Mouse (Mus musculus) forebrain, embryonic 16.5 days (tissue): ENCODE measurements around the gene Hmgb1. TPM values are rescaled to one million over a fixed set of nuclear protein-coding genes. Genes with fewer than 3 reads are reported as not detected.

ENCODE experiments used
- ATAC-seq: fragments of 200-750 bp; cut with Nextera tagmentation; 2 replicates; pipeline ENCODE4 v1.8.0; 2017; ENCODE audit warnings: mild to moderate bottlenecking, moderate library complexity
- H3K27ac ChIP-seq: fragments of 300-500 bp; sonication (generic); 2 replicates; pipeline ENCODE4 v1.5.1; 2014; ENCODE audit warnings: low read length, control low read depth
- H3K27me3 ChIP-seq: fragments of 300-500 bp; sonication (generic); replicated peaks from 2 replicates; pipeline ENCODE4 v1.6.1; 2014; ENCODE audit warnings: low read length; ENCODE audit not compliant: control insufficient read depth, insufficient read depth
- H3K36me3 ChIP-seq: fragments of 300-500 bp; sonication (generic); 2 replicates; pipeline ENCODE4 v1.6.1; 2014; ENCODE audit not compliant: control insufficient read depth, insufficient read depth
- H3K4me1 ChIP-seq: fragments of 300-500 bp; sonication (generic); replicated peaks from 2 replicates; pipeline ENCODE4 v1.6.1; 2014; ENCODE audit warnings: low read length; ENCODE audit not compliant: control insufficient read depth, insufficient read depth
- H3K4me2 ChIP-seq: fragments of 300-500 bp; sonication (generic); 2 replicates; pipeline ENCODE4 v1.6.1; 2014; ENCODE audit warnings: mild to moderate bottlenecking, low read length, control low read depth
- H3K4me3 ChIP-seq: fragments of 300-500 bp; sonication (generic); replicated peaks from 2 replicates; pipeline ENCODE4 v1.5.1; 2014; ENCODE audit warnings: mild to moderate bottlenecking, low read length, control low read depth
- H3K9ac ChIP-seq: fragments of 300-500 bp; sonication (generic); replicated peaks from 2 replicates; pipeline ENCODE4 v1.6.1; 2014; ENCODE audit warnings: low read depth, low read length, control low read depth
- H3K9me3 ChIP-seq: fragments of 300-500 bp; sonication (generic); 2 replicates; pipeline ENCODE4 v1.6.1; 2016; ENCODE audit warnings: low read length; ENCODE audit not compliant: control insufficient read depth
- WGBS: fragments of 180-500 bp; shearing (Covaris S2); extraction: QIAGEN DNeasy Blood & Tissue Kit; methylation state at CpG from one replicate; pipeline ENCODE4 v1.1.7; 2014; 5-methylcytosine and 5-hydroxymethylcytosine counted together
- polyA plus RNA-seq: library from polyadenylated mRNA; unstranded; fragments of >200 nt; fragmentation: Nextera tagmentation; extraction: Ambion mirVana; gene quantifications from 2 replicates; pipeline ENCODE4 v1.2.1, GENCODE M21; 2015

The Hmgb1 gene
- polyA plus RNA-seq, 1 experiment from 2014 or later, result 1,084 TPM

GRCm38 (mm10) chr5:149212806-149213205, 28.5 kb upstream of the Hmgb1 start:
- H3K4me1 ChIP-seq, result no peaks in the 10 kb centered on the region
- no peak overlapping the region for H3K27ac ChIP-seq
- ATAC-seq, result no peak
- H3K4me2 ChIP-seq, result no peak overlapping the region
- H3K9me3 ChIP-seq, result no peaks in the 10 kb centered on the region
- WGBS, result 82% methylated on average over 4 of the region's 4 CpGs
- no peak overlapping the region for H3K9ac ChIP-seq
- no peaks in the 10 kb centered on the region for H3K27me3 ChIP-seq
- H3K36me3 ChIP-seq, result peaks cover 33% of the 10 kb centered on the region
- no peak overlapping the region for H3K4me3 ChIP-seq

- no peak overlapping the region for H3K4me3 ChIP-seq
- no peaks in the 10 kb centered on the region for H3K9me3 ChIP-seq
- no peak overlapping the region for H3K9ac ChIP-seq
- no peak overlapping the region for H3K4me2 ChIP-seq
- 76% methylated on average over 4 of the region's 4 CpGs for WGBS
- H3K4me1 ChIP-seq, result no peaks in the 10 kb centered on the region
- no peaks in the 10 kb centered on the region for H3K27me3 ChIP-seq
- peaks cover 33% of the 10 kb centered on the region for H3K36me3 ChIP-seq
- ATAC-seq, result no peak
- H3K27ac ChIP-seq, result no peak overlapping the region
Measured at GRCm38 (mm10) chr5:149211041-149211440, 26.8 kb upstream of the Hmgb1 start.

- no peak overlapping the region for H3K9ac ChIP-seq
- no peak; the same call in 1 of the 2 replicates for ATAC-seq
- H3K36me3 ChIP-seq, result peaks cover 34% of the 10 kb centered on the region
- no peak overlapping the region for H3K4me2 ChIP-seq
- no peaks in the 10 kb centered on the region for H3K4me1 ChIP-seq
- H3K27me3 ChIP-seq, result no peaks in the 10 kb centered on the region
- no peak overlapping the region for H3K4me3 ChIP-seq
- no peaks in the 10 kb centered on the region for H3K9me3 ChIP-seq
- H3K27ac ChIP-seq, result no peak overlapping the region
- 52% methylated on average over 8 of the region's 8 CpGs for WGBS
Measured at GRCm38 (mm10) chr5:149209328-149209727, 25.0 kb upstream of the Hmgb1 start.

- H3K27me3 ChIP-seq, result no peaks in the 10 kb centered on the region
- H3K4me1 ChIP-seq, result no peaks in the 10 kb centered on the region
- no peaks in the 10 kb centered on the region for H3K9me3 ChIP-seq
- H3K9ac ChIP-seq, result no peak overlapping the region
- WGBS, result 90% methylated on average over 7 of the region's 7 CpGs
- peaks cover 34% of the 10 kb centered on the region for H3K36me3 ChIP-seq
- H3K4me3 ChIP-seq, result no peak overlapping the region
- H3K27ac ChIP-seq, result no peak overlapping the region
- H3K4me2 ChIP-seq, result no peak overlapping the region
- ATAC-seq, result no peak
Measured at GRCm38 (mm10) chr5:149208776-149209175, 24.5 kb upstream of the Hmgb1 start.

- H3K9me3 ChIP-seq, result no peaks in the 10 kb centered on the region
- no peak overlapping the region for H3K9ac ChIP-seq
- ATAC-seq, result no peak
- H3K36me3 ChIP-seq, result peaks cover 37% of the 10 kb centered on the region
- H3K27ac ChIP-seq, result no peak overlapping the region
- no peak overlapping the region for H3K4me2 ChIP-seq
- no peak overlapping the region for H3K4me3 ChIP-seq
- WGBS, result 84% methylated on average over 6 of the region's 6 CpGs
- H3K27me3 ChIP-seq, result no peaks in the 10 kb centered on the region
- no peaks in the 10 kb centered on the region for H3K4me1 ChIP-seq
Measured at GRCm38 (mm10) chr5:149207661-149208060, 23.4 kb upstream of the Hmgb1 start.

GRCm38 (mm10) chr5:149206286-149206685, 22.0 kb upstream of the Hmgb1 start:
- Histone ChIP-seq H3K9me3 (no peaks in the 10 kb centered on the region), H3K4me2 (no peak overlapping the region), H3K9ac (no peak overlapping the region), H3K36me3 (peaks cover 40% of the 10 kb centered on the region), H3K27ac (no peak overlapping the region), H3K4me3 (no peak overlapping the region), H3K4me1 (no peaks in the 10 kb centered on the region), H3K27me3 (no peaks in the 10 kb centered on the region)
- ATAC-seq, result no peak
- WGBS, result 97% methylated on average over 5 of the region's 5 CpGs

- 90% methylated on average over 8 of the region's 8 CpGs for WGBS
- Histone ChIP-seq H3K36me3 (peaks cover 33% of the 10 kb centered on the region), H3K9me3 (no peaks in the 10 kb centered on the region), H3K9ac (no peak overlapping the region), H3K27ac (no peak overlapping the region), H3K4me2 (no peak overlapping the region), H3K27me3 (no peaks in the 10 kb centered on the region), H3K4me3 (no peak overlapping the region), H3K4me1 (no peaks in the 10 kb centered on the region)
- no peak for ATAC-seq
Measured at GRCm38 (mm10) chr5:149205265-149205664, 21.0 kb upstream of the Hmgb1 start.

GRCm38 (mm10) chr5:149204822-149205221, 20.5 kb upstream of the Hmgb1 start:
- H3K4me3 ChIP-seq, result no peak overlapping the region
- no peaks in the 10 kb centered on the region for H3K27me3 ChIP-seq
- H3K4me1 ChIP-seq, result no peaks in the 10 kb centered on the region
- H3K9me3 ChIP-seq, result no peaks in the 10 kb centered on the region
- WGBS, result 93% methylated on average over 7 of the region's 7 CpGs
- H3K27ac ChIP-seq, result no peak overlapping the region
- H3K36me3 ChIP-seq, result peaks cover 32% of the 10 kb centered on the region
- ATAC-seq, result no peak
- H3K9ac ChIP-seq, result no peak overlapping the region
- H3K4me2 ChIP-seq, result no peak overlapping the region

GRCm38 (mm10) chr5:149203796-149204375, 19.6 kb upstream of the Hmgb1 start:
- Histone ChIP-seq H3K27ac (no peak overlapping the region), H3K36me3 (peaks cover 31% of the 10 kb centered on the region), H3K4me2 (no peak overlapping the region), H3K9me3 (no peaks in the 10 kb centered on the region), H3K4me3 (no peak overlapping the region), H3K27me3 (no peaks in the 10 kb centered on the region), H3K4me1 (no peaks in the 10 kb centered on the region), H3K9ac (no peak overlapping the region)
- no peak for ATAC-seq
- 96% methylated on average over 4 of the region's 4 CpGs for WGBS

- no peak for ATAC-seq
- 77% methylated on average over 5 of the region's 5 CpGs for WGBS
- H3K36me3 ChIP-seq, result peaks cover 31% of the 10 kb centered on the region
Measured at GRCm38 (mm10) chr5:149202941-149203340, 18.7 kb upstream of the Hmgb1 start.

More at GRCm38 (mm10) chr5:149202941-149203340, 18.7 kb upstream of the Hmgb1 start:
- Histone ChIP-seq H3K4me3 (no peak overlapping the region), H3K9me3 (no peaks in the 10 kb centered on the region), H3K9ac (no peak overlapping the region), H3K27me3 (no peaks in the 10 kb centered on the region), H3K27ac (no peak overlapping the region), H3K4me2 (no peak overlapping the region), H3K4me1 (no peaks in the 10 kb centered on the region)
